Mouse (Mus musculus) neural tube, embryonic 10.5 days (tissue): ENCODE measurements around the gene Vmn1r122.
"Not testable (repeated sequence)": the region's sequence is repeated elsewhere in the genome, so short reads cannot be mapped to it uniquely, and the experiment has no call there.

Source experiments
- DNase-seq: peaks from one replicate; pipeline ENCODE4 v3.0.0-alpha.2; 2017; ENCODE audit warnings: low spot score; ENCODE audit errors: extremely low spot score

Vmn1r122 gene

GRCm38 (mm10) chr7:21134028-21134427 is at the start of gene Vmn1r122:
TSS of gene Vmn1r122 (minus strand) at chr7:21134128.
- not testable (repeated sequence) for DNase-seq

- not testable (repeated sequence) for DNase-seq
Measured at GRCm38 (mm10) chr7:21161885-21162284, 28.0 kb upstream of the Vmn1r122 start, which contains the start of gene Vmn1r123. TSS of gene Vmn1r123 (plus strand) at chr7:21162185.

DNA sequence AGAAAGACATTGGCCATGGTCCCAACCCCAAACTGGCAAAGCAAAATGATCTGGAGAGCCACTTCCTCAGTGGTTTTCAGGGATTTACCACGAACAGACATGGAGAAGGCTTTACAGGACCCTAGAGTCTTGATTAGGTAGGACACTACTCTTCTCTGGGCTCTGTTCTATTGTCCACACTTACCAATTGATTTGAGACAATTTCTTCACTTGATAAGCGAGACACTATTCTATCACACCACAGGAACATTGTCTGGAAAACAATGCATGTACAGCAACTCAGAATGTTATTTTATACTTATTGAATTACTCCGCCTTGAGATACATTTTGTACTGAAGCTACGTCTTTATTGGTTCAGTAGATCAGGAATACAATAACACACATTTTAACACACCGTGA is 35.5 kb downstream of the Vmn1r122 start, which contains the start of gene Vmn1r121:
Gene Vmn1r121 (minus strand): TSS at position 101 of the 400 bp plus-strand sequence.
- not testable (repeated sequence) for DNase-seq
